Mouse (Mus musculus) liver, postnatal 0 days (tissue): Measurements from ENCODE around the gene Vav2.

ENCODE experiments used
- CTCF ChIP-seq: sonication (generic); IDR thresholded peaks from 2 replicates; pipeline ENCODE4 v1.5.1; 2016; ENCODE audit warnings: antibody characterized with exemption, low read depth
- EP300 ChIP-seq: IDR thresholded peaks from 2 replicates; pipeline ENCODE4 v1.6.1; 2016; ENCODE audit warnings: antibody characterized with exemption, low read depth, mild to moderate bottlenecking

DNA sequence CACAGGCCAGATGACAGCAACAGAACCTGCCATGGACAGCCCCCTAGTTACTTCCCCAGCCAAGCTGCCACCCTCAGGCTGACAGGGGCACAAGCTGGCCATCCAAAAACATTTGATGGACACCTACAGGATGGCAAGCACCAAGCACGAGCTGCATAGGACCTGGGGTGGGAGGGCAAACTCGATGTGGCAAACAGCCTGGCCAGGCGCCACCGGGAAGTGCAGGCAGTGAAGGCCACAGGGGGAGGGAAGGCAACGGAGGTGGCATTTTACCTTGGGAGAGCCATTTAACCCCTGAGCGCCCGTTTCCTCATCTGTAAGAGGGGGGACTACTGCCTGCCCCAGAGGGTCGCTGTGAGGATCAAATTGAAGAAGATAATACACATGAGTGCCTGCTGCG, 33.8 kb upstream of the Vav2 start:
- TF ChIP-seq CTCF (no peak), EP300 (no peak)
